Mouse (Mus musculus) cerebellum, postnatal 10 days (tissue): Measurements from ENCODE around the gene Sema3b.
"Not testable (repeated sequence)": the region's sequence is repeated elsewhere in the genome, so short reads cannot be mapped to it uniquely, and the experiment has no call there.

Experiments
- DNase-seq, 2 experiments: peaks; one replicate each; pipeline ENCODE4 v3.0.0; 2021; ENCODE audit warnings: mixed read lengths in 2 of 2

Gene Sema3b

DNA sequence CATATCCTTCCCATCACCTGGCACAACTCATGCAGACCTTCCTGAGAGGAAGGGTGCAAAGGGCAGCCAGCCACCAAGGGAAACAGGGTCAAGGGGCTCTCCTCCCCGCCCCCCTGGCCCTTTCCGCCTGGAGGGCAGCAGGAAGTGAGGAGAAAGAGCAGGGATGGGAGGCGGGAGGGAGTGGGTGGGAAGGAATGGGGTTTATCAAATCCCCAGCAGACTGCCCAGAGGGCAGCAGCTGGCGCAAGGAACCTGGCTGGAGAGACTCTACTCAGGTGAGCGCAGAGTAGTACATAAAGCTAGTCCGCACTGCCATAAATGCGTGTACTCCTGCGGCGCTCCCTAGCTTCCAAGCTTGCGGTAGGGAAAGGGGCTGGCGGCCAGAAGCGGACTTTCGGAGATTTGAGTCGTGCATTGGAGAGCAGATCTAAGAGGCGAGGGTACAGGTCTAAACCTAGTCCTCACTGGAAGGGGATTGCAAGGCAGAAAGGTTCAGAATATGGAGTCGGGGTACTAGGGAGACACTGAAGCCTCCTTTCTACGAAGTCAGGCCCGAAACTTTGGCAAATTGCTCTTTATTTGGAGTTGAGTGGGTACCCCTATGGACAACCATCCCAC is 41.2 kb downstream of the Sema3b start, which contains the start of gene Hyal2:
Hyal2 (plus strand) TSS at position 244 of the 618 bp plus-strand sequence.
- no peak for DNase-seq

- no peak for DNase-seq
These were observed 42.2 kb downstream of the Sema3b start for GRCm38 (mm10) chr9:107566855-107567254.

DNA sequence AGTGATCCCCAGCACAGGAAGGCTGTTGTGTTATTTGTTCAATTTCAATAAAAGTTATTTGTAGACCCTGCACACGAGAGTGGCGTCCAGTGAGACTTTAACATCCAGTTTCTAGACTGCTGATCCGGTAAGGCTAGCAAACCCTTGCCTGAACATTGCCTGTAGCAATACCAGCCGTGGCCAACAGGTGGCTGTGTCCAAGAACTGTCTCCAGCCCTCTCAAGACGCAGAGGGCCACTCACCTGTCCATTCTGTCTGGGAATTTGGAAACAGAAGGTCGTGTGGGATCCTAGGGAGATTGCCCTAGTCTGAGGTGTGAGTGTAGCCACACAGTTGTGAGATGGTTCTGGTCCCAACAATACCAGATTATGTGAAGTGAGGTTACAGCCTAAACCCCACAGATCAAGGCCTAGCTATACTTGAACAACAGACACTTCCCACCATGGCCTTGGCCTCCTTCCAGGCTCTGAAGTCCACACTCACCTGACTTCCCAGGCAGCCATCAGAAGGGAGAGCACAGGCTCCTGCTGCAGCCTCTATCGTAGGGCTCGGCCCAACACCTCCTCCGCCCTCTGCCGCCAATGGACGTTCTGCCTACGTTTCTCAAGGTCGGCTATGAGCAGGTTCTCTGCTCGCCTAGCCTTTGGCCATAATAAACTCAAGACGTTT is 42.9 kb downstream of the Sema3b start:
- DNase-seq, result peak; percentile 89 to 92

- not testable (repeated sequence) for DNase-seq
These were observed 43.5 kb downstream of the Sema3b start for GRCm38 (mm10) chr9:107565556-107565955.

- peak; percentile 94 to 95 for DNase-seq
These were observed 45.9 kb downstream of the Sema3b start, which contains the start of gene Tusc2 for GRCm38 (mm10) chr9:107563029-107563581. Gene Tusc2, plus strand, starts transcription at chr9:107563255.

DNA sequence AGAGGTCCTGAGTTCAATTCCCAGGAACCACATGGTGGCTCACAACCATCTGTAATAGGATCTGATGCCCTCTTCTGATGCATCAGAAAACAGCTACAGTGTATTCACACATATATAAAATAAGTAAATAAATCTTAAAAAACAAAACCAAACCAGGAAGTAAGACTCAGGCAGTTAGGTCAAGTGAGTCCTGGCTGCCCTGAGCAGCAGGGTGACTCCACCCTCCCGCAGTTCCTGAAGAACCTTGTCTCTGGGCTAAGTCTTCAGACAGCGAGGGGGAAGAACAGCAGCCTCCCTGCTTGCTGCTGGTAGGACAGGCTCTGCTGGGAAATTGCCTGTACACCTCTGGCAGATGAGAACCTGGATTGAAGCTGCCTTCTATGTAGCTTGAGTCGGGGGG is 52.7 kb downstream of the Sema3b start:
- DNase-seq, result no peak

- no peak for DNase-seq
These were observed 53.3 kb downstream of the Sema3b start for GRCm38 (mm10) chr9:107555701-107556100.

GRCm38 (mm10) chr9:107555031-107555457 is 54.0 kb downstream of the Sema3b start:
- peak in 1 of 2 experiments; percentile 54 for DNase-seq

GRCm38 (mm10) chr9:107554319-107554825 is 54.7 kb downstream of the Sema3b start:
- peak; percentile 97 to 98 for DNase-seq

- no peak for DNase-seq
These were observed 55.3 kb downstream of the Sema3b start for GRCm38 (mm10) chr9:107553541-107554318.

DNA sequence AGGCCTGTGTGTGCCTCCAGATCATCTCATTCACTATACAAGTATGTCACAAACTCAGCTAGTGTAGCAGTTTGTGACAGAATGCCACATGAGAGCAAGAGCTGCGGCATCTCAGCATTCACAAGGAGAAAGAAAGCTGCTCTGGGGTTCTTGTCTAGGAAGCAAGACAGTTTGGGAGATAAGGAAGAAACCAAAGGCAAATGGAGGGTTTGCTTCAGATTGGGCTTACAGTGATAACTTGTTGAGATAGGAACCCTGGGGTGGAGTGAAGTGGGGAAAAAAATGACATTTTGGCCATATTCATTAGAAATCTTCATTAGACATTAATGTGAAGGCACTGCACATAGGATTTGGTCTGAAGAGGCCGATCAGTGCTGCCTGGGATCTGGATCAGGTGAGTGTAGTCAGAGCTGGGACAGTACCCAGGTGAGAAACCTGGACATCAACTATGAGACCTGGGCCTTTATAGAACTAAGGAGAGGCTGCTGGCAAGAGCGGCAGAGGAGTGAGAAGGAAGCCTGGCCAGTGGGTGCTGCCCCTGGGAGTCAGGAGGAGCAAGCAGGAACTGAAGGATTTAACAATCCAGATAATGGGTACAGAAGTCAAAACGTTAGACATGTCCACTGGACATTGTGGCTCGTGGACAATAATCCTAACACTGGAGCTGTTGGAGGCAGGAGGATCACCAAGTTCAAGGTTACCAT is 56.2 kb downstream of the Sema3b start:
- DNase-seq, result no peak

DNA sequence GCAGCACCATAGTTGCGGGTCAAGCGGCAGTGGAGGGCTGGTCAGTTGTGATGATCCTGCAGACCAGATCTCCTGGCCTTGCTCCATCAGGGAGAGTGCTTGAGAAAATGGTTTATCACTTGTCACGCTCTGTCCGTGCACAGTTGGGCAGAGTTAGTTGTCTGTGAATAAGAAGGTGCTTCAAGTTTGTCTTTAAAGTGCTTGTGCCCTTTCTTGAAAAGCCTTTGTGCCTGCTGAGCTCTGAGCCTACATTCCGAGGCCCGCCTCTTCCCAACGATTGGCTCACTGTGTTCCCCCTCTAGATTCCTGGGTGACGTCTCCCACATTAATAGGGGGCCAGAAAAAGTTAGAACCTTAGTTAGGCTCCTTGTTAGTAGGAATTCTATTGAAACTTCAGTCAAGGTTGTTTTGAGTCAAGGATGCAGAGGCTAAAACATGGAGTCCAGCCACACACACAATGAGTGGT is 57.1 kb downstream of the Sema3b start:
- no peak for DNase-seq

- peak; percentile 46 to 48 for DNase-seq
These were observed 57.7 kb downstream of the Sema3b start, which contains the start of gene Rassf1 for GRCm38 (mm10) chr9:107551117-107551889. Gene Rassf1, plus strand, starts transcription at chr9:107551555.

DNA sequence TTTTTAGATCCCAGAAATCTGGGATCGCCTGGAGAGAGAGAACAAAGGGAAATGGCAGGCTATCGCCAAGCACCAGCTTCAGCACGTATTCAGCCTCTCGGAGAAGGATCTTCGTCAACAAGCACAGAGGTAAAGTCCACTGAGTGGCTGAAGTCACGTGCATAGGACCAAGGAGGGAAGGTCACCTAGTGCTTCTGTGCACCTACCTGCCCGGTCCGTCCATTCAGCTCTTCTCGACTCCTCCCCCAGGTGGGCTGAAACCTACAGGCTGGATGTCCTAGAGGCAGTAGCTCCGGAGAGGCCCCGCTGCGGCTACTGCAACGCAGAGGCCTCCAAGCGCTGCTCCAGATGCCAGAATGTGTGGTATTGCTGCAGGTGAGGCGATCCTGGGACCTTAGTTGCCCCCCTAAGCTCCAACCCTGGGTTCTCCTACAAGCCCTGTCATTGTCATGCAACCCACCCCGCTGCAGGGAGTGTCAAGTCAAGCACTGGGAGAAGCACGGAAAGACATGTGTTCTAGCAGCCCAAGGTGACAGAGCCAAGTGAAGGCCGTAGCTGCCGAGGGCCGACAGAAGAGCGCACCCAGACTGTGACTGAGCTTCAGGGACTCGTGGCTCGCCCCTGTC is 58.4 kb downstream of the Sema3b start:
- no peak for DNase-seq

GRCm38 (mm10) chr9:107549297-107550074 is 59.5 kb downstream of the Sema3b start:
- no peak for DNase-seq

GRCm38 (mm10) chr9:107548820-107549219 is 60.2 kb downstream of the Sema3b start:
- DNase-seq, result no peak

GRCm38 (mm10) chr9:107547957-107548356 is 61.1 kb downstream of the Sema3b start:
- DNase-seq, result no peak
